Mouse (Mus musculus): ENCODE results near the gene Cyba. TPM values are rescaled to one million over a fixed set of nuclear protein-coding genes. Genes with fewer than 3 reads are reported as not detected.

The Cyba gene
- polyA plus RNA-seq, 1 experiment from 2014 or later, result 647 TPM

DNA sequence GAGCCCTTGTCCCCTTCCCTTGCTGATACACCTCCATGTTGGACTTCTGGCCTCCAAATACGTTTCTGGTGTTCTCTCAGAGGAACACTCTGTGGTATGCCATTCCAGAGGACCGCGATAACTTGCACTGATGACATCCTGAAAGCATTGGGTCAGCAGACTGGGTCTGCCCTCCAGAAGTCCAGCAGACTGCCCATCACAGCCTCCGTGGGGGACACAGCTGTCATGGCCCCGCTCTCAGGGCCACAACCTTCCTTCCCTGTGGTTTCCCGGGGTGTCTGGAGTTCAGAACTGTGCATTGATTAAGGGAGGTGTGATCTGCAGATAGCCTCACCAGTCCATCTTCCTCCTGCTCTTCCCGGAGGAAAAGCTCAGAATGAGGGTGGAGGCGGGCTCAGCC, 29.8 kb upstream of the Cyba start:
- no peak overlapping the region for H3K27ac ChIP-seq
- 0 out of 2 replicates have a peak overlapping the region, but pooled peaks have one; percentile 9 for H3K9ac ChIP-seq (ENCODE audit: low read depth, low read length)
- no peak overlapping the region for H3K4me3 ChIP-seq (replicated peaks; ENCODE audit: low read depth, low read length)
- DNase-seq (ENCODE audit: low spot score) (no peak), ATAC-seq (replicated peaks; ENCODE audit: low FRiP score, low read depth) (no peak)
- peaks cover 12% of the 10 kb centered on the region; the same call in 1 of the 2 replicates for H3K36me3 ChIP-seq (ENCODE audit: insufficient read depth, low read length)
- TF ChIP-seq CTCF (IDR thresholded peaks at IDR 0.05; ENCODE audit: low read depth), result no peak
- no peaks in the 10 kb centered on the region for H3K9me3 ChIP-seq (replicated peaks; ENCODE audit: low read length)
- peaks cover 12% of the 10 kb centered on the region for H3K27me3 ChIP-seq (ENCODE audit: insufficient read depth, low read length)
- H3K4me2 ChIP-seq (ENCODE audit: low read length), result no peak overlapping the region
- peaks cover 13% of the 10 kb centered on the region; the same call in 1 of the 2 replicates for H3K4me1 ChIP-seq (replicated peaks; ENCODE audit: insufficient read depth, low read length)
- WGBS, result 68% methylated on average over 8 of the region's 8 CpGs

DNA sequence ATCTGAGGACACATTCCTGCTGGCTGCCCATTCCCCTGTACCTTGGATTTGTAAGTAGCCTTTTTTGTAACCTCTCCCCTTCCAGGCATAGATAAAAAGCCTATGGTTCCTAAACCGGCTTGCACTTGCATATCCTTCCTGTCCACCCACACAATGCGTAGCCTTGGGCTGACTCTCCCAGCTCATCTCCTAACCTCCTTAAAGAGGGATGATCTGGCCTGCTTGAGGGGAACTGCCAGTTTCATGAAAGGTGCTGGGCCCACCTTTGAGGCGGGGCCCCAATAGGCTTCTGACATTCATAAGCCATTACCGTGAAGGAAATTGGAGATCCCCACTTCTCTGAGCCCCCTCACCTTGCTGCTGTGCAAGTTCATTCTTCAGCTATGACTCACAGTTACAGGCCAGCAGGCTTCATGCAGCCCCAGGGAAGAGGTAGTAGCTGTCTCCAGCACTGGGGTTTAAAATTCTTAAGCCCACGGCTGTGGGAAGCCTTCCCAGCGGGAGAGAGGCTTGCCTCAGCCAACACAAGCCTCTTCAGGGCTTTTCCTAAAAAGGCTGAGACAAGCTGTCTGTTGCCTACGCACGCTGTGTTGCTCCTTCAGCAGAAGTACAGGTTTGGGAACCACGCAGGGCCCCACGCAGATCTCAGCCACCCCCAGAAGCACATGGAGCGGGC, 28.9 kb upstream of the Cyba start:
- no peak overlapping the region for H3K4me2 ChIP-seq (ENCODE audit: low read length)
- DNase-seq (ENCODE audit: low spot score), result no peak

DNA sequence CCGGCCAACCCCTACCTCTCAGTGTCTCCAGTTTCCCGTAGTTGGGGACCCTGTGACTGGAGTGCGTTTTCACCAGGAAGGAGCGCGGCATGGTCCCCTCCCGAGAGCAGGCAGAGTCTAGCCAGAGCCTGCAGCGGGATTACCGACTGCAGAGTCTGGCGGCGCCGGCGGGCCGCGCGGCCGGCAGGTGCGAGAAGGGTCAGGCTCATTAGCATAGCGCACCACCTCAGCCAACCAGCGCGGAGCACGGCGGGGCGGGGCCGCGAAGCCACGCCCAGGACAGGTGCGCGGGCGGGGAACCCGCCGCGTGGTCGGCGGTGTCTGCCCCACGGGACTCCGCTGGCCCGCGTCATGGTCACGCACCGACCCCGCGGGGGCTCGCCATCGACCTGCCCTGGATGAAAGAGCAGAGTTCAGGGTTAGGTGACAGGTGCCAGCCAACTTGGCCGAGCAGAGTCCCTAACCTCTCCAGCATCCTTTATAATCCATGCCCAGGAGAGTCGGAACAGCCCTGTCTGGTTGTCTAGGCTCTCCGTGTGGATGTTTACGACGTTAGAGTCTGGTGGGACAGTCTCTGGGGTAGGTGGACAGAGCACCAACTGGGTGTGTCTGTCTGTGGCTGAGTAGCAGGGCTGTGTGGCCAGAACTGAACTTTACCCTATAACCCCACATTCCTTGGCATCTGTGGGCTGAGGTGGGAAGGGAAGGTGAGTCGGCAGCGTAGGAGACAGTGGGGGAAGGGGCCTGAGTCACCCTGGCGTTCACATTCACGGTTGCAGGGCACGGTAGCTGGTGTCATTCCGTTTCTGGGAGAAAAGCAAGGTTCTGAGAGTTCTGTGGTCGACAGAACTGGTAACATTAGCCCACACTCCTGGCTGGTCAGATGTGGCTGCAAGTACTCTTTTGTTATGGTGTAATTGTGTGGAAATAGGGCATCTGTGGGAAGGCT, 28.1 kb upstream of the Cyba start, which contains the start of gene Snai3:
Snai3 (minus strand) TSS at position 210 of the 949 bp plus-strand sequence.
- H3K4me2 ChIP-seq (ENCODE audit: low read length), result peak within 1 kb of the TSS; percentile 66
- H3K4me1 ChIP-seq (replicated peaks; ENCODE audit: insufficient read depth, low read length), result peaks cover 13% of the 10 kb centered on the region; the same call in 1 of the 2 replicates
- peak within 1 kb of the TSS; percentile 27 for H3K4me3 ChIP-seq (replicated peaks; ENCODE audit: low read depth, low read length)
- WGBS, result 2% methylated on average over 49 of the region's 56 CpGs
- peak within 1 kb of the TSS; percentile 43 for H3K9ac ChIP-seq (ENCODE audit: low read depth, low read length)
- DNase-seq (ENCODE audit: low spot score) (peak; percentile 54), ATAC-seq (replicated peaks; ENCODE audit: low FRiP score, low read depth) (peak; percentile 90)
- no peak within 1 kb of the TSS for H3K27ac ChIP-seq
- peaks cover 16% of the 10 kb centered on the region for H3K27me3 ChIP-seq (ENCODE audit: insufficient read depth, low read length)
- TF ChIP-seq CTCF (IDR thresholded peaks at IDR 0.05; ENCODE audit: low read depth), result no peak
- no peaks in the 10 kb centered on the region for H3K9me3 ChIP-seq (replicated peaks; ENCODE audit: low read length)
- H3K36me3 ChIP-seq (ENCODE audit: insufficient read depth, low read length), result no peaks in the 10 kb centered on the region

More for the DNA sequence above, 28.9 kb upstream of the Cyba start:
- ATAC-seq (replicated peaks; ENCODE audit: low FRiP score, low read depth), result no peak
- H3K27me3 ChIP-seq (ENCODE audit: insufficient read depth, low read length), result peaks cover 16% of the 10 kb centered on the region
- WGBS, result 65% methylated on average over 11 of the region's 11 CpGs
- TF ChIP-seq CTCF (IDR thresholded peaks at IDR 0.05; ENCODE audit: low read depth), result no peak
- no peak overlapping the region for H3K4me3 ChIP-seq (replicated peaks; ENCODE audit: low read depth, low read length)
- no peak overlapping the region for H3K9ac ChIP-seq (ENCODE audit: low read depth, low read length)
- no peaks in the 10 kb centered on the region for H3K9me3 ChIP-seq (replicated peaks; ENCODE audit: low read length)
- peaks cover 3% of the 10 kb centered on the region; the same call in 1 of the 2 replicates for H3K36me3 ChIP-seq (ENCODE audit: insufficient read depth, low read length)
- peaks cover 13% of the 10 kb centered on the region; the same call in 1 of the 2 replicates for H3K4me1 ChIP-seq (replicated peaks; ENCODE audit: insufficient read depth, low read length)
- H3K27ac ChIP-seq, result no peak overlapping the region

DNA sequence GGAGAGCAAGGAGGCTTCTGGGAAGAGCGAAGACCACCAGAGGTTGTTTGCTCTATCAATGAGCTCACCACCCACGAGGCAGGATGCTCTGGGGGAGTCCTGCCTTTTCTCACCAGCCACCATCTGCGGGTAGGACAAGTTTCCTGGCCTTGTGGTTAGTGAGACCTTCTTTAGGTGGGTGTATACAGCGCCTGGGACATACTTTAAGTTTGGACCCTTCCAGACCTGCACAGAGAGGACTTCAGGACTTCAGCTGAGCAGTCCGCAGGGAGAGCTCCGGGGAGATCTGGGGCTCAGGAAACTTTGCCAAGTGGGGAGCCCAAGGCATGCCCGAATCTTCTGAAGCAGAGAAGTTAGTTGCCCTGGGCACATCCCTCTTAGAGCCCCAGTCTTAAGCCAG, 27.3 kb upstream of the Cyba start:
- Histone ChIP-seq H3K9me3 (replicated peaks; ENCODE audit: low read length) (no peaks in the 10 kb centered on the region), H3K4me3 (replicated peaks; ENCODE audit: low read depth, low read length) (peak overlapping the region; percentile 27; the same call in 1 of the 2 replicates), H3K9ac (ENCODE audit: low read depth, low read length) (peak overlapping the region; percentile 43; the same call in 1 of the 2 replicates), H3K4me1 (replicated peaks; ENCODE audit: insufficient read depth, low read length) (peaks cover 13% of the 10 kb centered on the region; the same call in 1 of the 2 replicates), H3K36me3 (ENCODE audit: insufficient read depth, low read length) (no peaks in the 10 kb centered on the region), H3K4me2 (ENCODE audit: low read length) (peak overlapping the region; percentile 66), H3K27ac (no peak overlapping the region), H3K27me3 (ENCODE audit: insufficient read depth, low read length) (peaks cover 16% of the 10 kb centered on the region)
- WGBS, result 26% methylated on average over 7 of the region's 7 CpGs
- no peak for DNase-seq (ENCODE audit: low spot score)
- 0 out of 2 replicates have a peak, but pooled peaks have one; percentile 1 for ATAC-seq (replicated peaks; ENCODE audit: low FRiP score, low read depth)
- TF ChIP-seq CTCF (IDR thresholded peaks at IDR 0.05; ENCODE audit: low read depth), result no peak

DNA sequence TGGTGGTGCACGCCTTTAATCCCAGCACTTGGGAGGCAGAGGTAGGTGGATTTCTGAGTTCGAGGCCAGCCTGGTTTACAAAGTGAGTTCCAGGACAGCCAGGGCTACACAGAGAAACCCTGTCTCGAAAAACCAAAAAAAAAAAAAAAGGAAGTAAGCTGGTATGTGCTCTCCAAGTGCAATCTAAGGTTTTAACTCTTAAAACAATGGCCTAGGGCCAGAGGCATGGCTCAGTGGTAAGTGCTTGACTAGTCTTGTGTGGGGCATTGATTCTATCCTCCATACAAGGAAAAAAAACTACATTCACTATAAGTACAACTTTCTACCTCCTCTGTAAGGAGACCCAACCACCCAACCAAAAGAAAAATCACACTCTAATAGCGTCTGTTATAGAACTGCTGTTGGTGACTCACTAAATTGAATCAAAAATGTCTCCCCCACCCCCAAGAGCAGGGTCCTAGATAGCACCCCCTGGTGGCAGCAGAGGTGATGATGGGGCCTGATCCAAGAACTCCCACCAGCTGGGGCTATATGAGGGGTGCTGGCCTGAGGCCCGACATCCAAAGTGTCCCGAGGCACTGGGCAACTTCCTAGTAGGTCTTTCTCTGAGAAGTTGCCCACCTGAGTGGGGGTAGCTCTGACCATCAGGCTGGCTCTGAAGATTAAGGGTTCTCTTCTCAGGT, 26.6 kb upstream of the Cyba start:
- WGBS, result 62% methylated on average over 6 of the region's 6 CpGs
- ATAC-seq (replicated peaks; ENCODE audit: low FRiP score, low read depth), result no peak
- H3K27me3 ChIP-seq (ENCODE audit: insufficient read depth, low read length), result peaks cover 16% of the 10 kb centered on the region
- H3K9me3 ChIP-seq (replicated peaks; ENCODE audit: low read length), result no peaks in the 10 kb centered on the region
- peaks cover 13% of the 10 kb centered on the region; the same call in 1 of the 2 replicates for H3K4me1 ChIP-seq (replicated peaks; ENCODE audit: insufficient read depth, low read length)
- no peak overlapping the region for H3K4me3 ChIP-seq (replicated peaks; ENCODE audit: low read depth, low read length)
- peak; percentile 63 for TF ChIP-seq CTCF (IDR thresholded peaks at IDR 0.05; ENCODE audit: low read depth)
- DNase-seq (ENCODE audit: low spot score), result no peak
- no peaks in the 10 kb centered on the region for H3K36me3 ChIP-seq (ENCODE audit: insufficient read depth, low read length)
- H3K9ac ChIP-seq (ENCODE audit: low read depth, low read length), result no peak overlapping the region
- H3K4me2 ChIP-seq (ENCODE audit: low read length), result no peak overlapping the region
- H3K27ac ChIP-seq, result no peak overlapping the region

All from kidney, postnatal 0 days (tissue).